Mouse (Mus musculus): ENCODE measurements at regions not wholly inside any gene's neighbourhood (a gene's known extent, or its start where the extent isn't known, plus 50 kb on each side); places are given as distances from the start of the nearest gene placed in this dataset.

GRCm38 (mm10) chr2:75484951-75485350 lies 174.1 kb upstream of the Hnrnpa3 start:
- TF ChIP-seq CTCF (IDR thresholded peaks at IDR 0.05; ENCODE audit: insufficient read depth, low read length): no peak
- no peak for TF ChIP-seq POLR2A (IDR thresholded peaks at IDR 0.05; ENCODE audit: borderline replicate concordance, extremely low read depth, low read depth, low read length)
